Mouse (Mus musculus): ENCODE measurements around the gene Lbhd1. TPM values are rescaled to one million over a fixed set of nuclear protein-coding genes. Genes with fewer than 3 reads are reported as not detected.

The Lbhd1 gene
- total RNA-seq, 4 experiments from 2014 or later, result 4.9 to 10.4 (median 6.0) TPM

DNA sequence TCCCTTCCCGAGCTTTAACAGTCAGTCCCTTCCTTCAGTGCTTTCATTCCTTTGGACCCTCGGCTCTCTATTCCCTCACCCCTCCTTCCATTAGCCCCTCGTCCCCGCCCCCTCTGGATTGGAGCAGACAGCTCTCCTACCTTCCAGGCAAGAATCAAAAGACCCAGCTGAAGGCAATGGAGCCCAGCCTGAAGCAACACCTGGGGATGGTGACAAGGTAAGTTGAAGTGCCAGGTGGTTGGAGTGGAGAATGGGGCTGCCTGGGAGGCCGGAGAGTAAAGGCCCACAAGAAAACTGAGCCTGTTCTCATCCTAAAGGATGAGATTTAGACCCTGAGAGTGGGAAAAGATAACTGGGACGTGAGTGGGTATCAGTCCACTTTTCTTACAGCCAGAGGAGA is 25.0 kb downstream of the Lbhd1 start:
- DNase-seq (ENCODE audit: low spot score in 2 of 2), result no peak

GRCm38 (mm10) chr19:8911810-8912209 is 28.3 kb downstream of the Lbhd1 start:
- DNase-seq (ENCODE audit: low spot score in 2 of 2), result no peak

DNA sequence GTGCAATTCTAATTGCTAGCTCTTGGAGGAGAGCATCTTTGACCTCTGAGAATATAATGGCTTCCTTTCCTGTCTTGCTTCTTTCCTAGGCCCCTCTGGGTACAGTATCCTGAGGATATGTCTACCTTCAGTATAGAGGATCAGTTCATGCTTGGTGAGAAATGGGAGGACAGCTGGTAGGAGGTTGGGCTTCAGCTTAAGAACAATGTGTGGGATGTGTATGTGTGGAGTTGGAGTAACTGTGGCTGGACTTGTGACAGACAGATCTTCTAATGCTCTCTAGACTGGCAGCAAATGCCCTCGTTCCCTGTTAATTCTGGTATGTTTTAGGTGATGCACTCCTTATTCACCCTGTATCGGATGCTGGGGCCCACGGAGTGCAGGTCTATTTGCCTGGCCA is 30.7 kb downstream of the Lbhd1 start:
- peak in 1 of 2 experiments; percentile 45 for DNase-seq (ENCODE audit: low spot score in 2 of 2)

DNA sequence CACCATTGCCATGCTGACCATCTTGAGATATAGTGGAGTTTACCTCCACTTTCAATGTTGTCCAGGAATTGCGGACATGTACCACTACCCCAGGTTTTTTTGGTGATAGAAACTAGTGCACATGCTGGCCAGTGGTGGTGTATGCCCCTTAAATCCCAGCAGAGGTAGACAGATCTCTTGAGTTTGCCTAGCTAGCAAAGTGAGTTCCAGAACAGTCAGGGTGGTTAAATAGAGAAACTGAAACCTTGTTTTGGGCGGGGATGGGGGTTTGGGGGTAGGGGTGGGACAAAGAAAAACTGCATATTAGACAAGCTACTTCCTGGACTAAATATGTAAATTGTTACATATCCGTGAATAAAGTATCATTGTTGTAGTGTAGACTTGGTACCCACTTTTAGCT is 35.5 kb downstream of the Lbhd1 start:
- DNase-seq (ENCODE audit: low spot score in 2 of 2), result no peak

DNA sequence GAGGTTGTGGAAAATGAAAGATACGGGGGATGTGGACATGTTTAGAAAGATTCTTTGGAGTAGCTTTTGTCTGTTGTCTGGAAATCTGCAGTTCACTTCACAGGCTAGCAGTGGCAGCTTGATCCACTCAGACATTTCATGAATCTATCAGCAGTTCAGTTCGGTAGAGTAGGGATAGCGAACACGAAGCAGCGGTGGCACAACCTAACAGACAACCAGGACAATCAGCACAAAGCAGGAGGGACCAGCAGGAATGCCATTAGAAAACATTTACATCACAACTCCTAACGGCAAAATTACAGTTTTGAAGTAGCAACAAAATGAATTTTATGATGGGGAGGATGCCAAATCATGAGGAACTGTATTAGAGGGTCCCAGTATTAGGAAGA is 36.1 kb downstream of the Lbhd1 start:
- no peak for DNase-seq (ENCODE audit: low spot score in 2 of 2)

GRCm38 (mm10) chr19:8920073-8920736 is 36.7 kb downstream of the Lbhd1 start, which contains the start of gene B3gat3:
Gene B3gat3, plus strand, starts transcription at chr19:8920374.
- DNase-seq (ENCODE audit: low spot score in 2 of 2), result peak; percentile 92 to 93

DNA sequence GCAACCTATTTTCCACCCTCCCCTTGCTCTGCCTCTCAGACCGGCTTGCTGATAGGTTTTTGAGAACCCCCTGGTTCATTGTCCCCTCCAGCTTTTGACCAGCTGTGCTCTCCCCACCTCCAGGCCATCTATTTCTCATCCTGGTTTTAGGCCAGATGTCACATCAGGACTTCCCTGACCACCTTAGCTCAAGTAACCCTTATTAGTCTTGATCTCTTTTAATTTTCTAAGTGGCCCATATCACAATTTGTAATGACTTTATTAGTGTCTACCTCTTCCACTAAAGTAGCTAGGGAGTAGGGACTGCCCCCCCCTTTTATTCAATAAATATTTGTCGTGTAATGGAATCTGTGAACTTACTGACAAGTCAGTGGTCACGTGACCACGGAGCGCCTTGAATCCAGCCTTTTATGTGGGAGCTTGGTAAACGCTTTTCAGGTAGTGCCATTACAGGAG is 37.3 kb downstream of the Lbhd1 start:
- no peak for DNase-seq (ENCODE audit: low spot score in 2 of 2)

DNA sequence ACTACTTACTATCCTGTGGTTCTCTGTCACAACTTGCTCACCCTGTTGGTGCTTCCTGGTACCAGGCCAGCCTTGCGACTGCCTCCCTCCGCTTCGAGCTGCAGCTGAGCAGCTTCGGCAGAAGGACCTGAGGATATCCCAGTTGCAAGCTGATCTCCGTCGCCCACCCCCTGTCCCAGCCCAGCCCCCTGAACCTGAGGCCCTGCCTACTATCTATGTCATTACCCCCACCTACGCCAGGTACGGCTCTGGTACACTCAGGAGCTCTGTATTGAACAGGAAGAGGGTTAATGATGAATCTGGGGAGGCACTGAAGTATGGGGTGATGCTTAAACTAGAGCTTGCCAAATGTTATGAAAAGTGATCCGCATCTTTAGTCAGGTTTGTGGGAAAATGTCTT is 38.2 kb downstream of the Lbhd1 start:
- DNase-seq (ENCODE audit: low spot score in 2 of 2), result no peak

DNA sequence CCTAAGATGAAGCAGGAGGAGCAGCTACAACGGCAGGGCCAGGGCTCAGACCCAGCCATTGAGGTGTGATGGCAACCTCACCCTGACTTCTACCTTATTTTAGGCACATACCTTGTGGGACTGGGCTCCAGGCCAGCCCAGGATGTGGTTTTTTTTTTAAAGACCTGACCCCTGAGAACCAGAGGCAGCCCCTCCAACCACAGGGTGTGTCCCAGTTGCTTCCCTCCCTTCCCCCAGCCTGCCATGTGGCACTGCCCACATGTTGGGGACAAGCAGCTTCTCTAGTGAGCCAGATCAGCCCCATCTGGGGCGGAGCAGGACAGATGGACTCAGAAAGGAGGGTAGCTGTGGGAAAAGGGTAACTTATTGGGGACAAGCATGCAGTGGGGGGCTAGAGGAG is 43.2 kb downstream of the Lbhd1 start:
- no peak for DNase-seq (ENCODE audit: low spot score in 2 of 2)

- no peak for DNase-seq (ENCODE audit: low spot score in 2 of 2)
Observed at GRCm38 (mm10) chr19:8927891-8928525, 44.5 kb downstream of the Lbhd1 start.

DNA sequence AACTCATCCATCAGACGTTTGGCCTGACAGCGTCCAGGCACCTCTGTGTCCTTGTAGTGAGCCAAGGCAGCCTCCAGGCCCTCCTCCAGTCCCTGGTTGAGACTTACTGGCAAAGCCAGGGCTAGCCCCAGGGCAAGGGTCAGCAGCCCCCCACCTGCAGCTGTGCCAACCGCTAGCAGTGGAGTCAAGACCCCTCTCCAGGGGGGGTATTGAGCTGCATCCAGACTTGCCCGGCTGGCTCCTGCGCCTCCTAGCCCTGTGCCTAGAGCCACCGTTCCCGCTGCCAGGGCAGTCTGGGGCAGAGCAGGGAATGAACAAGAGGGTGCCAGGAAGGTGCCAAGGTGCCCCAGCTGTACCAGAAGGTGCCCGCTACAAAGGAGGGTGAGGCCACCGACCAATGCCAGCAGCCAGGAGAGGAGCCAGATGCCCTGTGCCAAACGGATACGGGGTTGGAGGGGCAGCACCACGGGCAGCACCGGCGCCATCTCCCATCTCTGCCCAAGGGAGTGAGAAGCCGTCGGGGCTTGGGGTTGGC is 45.2 kb downstream of the Lbhd1 start:
- no peak for DNase-seq (ENCODE audit: low spot score in 2 of 2)

DNA sequence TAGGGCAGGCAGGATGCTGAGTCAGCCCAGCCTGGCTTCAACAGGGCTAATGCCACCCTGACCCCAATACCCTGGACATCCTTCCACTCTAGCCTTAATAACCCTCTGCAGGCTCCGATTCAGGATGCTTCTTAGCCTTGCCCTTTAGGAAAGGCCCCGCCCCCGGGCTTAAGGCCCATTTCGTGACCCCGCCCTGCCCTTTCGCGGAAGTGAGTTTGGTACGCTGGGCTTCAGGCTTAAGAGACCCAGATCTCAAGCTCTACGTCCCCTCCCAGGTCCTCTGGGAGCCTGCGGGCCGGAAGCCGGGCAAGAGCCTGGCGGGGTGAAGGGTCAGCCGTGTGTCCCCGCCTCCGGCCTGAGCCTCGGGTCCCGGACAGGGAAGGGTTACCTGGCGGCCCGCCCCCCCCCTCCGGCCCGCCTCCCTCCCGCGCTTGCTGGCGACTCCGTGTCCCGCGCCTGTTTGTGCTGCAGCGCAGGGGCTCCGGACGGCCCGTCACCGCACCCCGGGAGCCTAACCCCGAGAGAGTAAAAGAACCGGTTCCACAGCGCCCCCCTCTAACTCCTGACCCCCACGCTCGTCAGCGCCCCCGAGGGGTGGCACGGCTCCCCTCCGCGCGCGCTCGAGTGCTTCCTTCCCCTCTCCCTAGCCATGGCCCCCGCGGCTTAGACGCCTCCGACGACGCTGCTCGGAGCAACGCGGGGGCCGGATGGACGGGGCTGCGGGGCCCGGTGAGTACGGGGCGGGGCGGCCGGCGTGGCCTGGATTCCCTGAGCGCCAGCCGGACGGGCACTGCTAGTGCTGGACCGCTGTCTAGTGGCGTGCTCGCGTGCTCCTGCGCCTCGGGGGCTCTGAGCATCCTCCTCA is 45.9 kb downstream of the Lbhd1 start, which contains the start of the genes Rom1 and Eml3:
TSS of gene Rom1 (minus strand) at position 133 of the 865 bp plus-strand sequence.
TSS of gene Eml3 (plus strand) at position 329 of the 865 bp plus-strand sequence.
- peak in 1 of 2 experiments; percentile 57 for DNase-seq (ENCODE audit: low spot score in 2 of 2)

- no peak for DNase-seq (ENCODE audit: low spot score in 2 of 2)
Observed at GRCm38 (mm10) chr19:8930117-8930516, 46.6 kb downstream of the Lbhd1 start.

- no peak for DNase-seq (ENCODE audit: low spot score in 2 of 2)
Observed at GRCm38 (mm10) chr19:8930771-8931170, 47.2 kb downstream of the Lbhd1 start.

DNA sequence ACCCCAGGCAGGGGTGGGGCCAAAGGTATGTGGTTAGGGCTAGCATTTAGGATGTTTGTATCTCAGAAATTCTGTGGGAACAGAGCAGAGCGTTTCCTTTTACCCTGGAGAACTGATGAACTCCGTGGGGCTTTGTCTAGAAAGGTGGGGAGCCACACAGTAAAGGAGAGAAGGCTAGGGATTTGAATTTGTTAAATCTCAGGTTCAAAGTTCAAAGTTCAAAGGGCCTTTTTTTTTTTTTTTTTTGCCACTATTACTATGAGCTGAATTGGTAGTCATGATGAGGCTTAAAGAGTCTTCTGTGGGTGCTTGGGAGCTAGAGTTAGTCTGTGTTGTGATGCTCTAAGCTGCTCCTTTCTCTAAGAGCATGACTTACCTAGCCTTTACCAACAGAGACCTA is 53.2 kb downstream of the Lbhd1 start:
- no peak for DNase-seq (ENCODE audit: low spot score in 2 of 2)

DNA sequence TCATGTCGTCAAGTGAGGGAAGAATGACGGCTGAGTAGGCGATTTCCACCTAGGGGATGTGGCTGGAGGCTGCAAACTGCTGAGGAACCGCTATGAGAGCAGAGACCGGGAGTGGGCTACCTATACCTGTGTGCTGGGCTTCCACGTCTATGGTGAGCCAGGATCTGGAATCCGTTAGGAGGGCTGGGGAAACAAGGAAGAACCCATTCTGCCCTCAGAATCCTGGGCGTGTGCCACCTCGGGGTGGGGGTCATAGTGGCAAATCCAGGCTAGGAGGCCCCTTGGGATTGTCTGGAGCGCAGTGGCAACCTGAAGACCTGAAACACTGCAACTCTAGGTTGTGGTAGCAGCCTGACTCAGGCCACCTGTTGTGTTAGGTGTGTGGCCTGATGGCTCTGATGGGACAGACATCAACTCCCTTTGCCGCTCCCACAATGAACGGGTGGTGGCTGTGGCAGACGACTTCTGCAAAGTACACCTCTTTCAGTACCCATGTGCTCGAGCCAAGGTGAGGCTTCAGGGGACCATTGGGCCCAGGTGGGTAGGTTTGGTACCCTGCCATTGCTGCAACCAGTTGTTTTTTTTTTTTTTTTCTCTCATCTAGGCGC is 57.1 kb downstream of the Lbhd1 start:
- no peak for DNase-seq (ENCODE audit: low spot score in 2 of 2)

DNA sequence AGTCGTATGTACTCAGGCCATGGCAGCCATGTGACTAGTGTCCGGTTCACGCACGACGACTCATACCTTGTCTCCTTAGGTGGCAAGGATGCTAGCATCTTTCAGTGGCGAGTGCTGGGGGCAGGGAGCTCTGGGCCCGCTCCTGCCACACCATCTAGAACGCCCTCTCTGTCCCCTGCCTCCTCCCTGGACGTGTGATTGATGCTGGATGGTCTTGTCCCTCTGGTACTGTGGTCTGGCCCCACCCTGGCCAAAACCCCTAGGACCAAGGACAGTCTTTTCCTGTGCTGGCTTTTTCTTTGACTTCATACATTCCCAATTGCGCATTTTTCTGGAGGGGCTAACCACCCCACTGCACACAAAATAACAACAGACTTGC is 57.6 kb downstream of the Lbhd1 start:
- DNase-seq (ENCODE audit: low spot score in 2 of 2), result no peak

- peak; percentile 90 to 91 for DNase-seq (ENCODE audit: low spot score in 2 of 2)
Observed at GRCm38 (mm10) chr19:8941515-8942217, 58.1 kb downstream of the Lbhd1 start, which contains the start of gene Mta2. Gene Mta2, plus strand, starts transcription at chr19:8941875.
